ENCODE assay signal across 8 mouse cellular contexts in genomic region chr6:29473941-29474691, GRCm38 (mm10). TPM values are rescaled to one million over a fixed set of nuclear protein-coding genes. Genes with fewer than 3 reads are reported as not detected.
DNase-seq lines count a peak whose midpoint lies in the region; ATAC-seq and TF ChIP-seq lines count a peak whose summit lies in the region.

No protein-coding gene starts in this region.

- TF ChIP-seq EP300 in lung, postnatal 0 days (IDR thresholded peaks at IDR 0.05): no peak

- DNase-seq in Muller cell, postnatal 12 days (ENCODE audit: inconsistent ontology term): peak; percentile 96
- DNase-seq in cerebellum, adult 9-11 months: peak; percentile 57
- peak; percentile 73 to 75 for DNase-seq in frontal cortex, postnatal 10 days (ENCODE audit: low spot score in 2 of 2)
- DNase-seq in layer of hippocampus, postnatal 14 days (ENCODE audit: low spot score in 2 of 2): peak; percentile 41 to 64
- DNase-seq in lung, postnatal 0 days (ENCODE audit: low spot score): peak; percentile 90
- peak; percentile 29 for DNase-seq in ovary, postnatal 10 days (ENCODE audit: low spot score)
- peak; percentile 86 for DNase-seq in thymus, postnatal 0 days (ENCODE audit: low spot score)

- ATAC-seq in hindbrain, embryonic 12.5 days (ENCODE audit: low FRiP score): peak; percentile 91
- peak; percentile 98 for ATAC-seq in lung, postnatal 0 days

- peak overlapping the region; percentile 46; the same call in 1 of the 2 replicates for H3K9ac ChIP-seq in hindbrain, embryonic 12.5 days
- H3K9ac ChIP-seq in lung, postnatal 0 days (replicated peaks; ENCODE audit: low read depth): no peak overlapping the region

- H3K27me3 ChIP-seq in hindbrain, embryonic 12.5 days: peaks cover 16% of the 10 kb centered on the region
- H3K27me3 ChIP-seq in lung, postnatal 0 days (replicated peaks; ENCODE audit: insufficient read depth, low read length): no peaks in the 10 kb centered on the region; the same call in 1 of the 2 replicates

- H3K9me3 ChIP-seq in hindbrain, embryonic 12.5 days (replicated peaks): no peaks in the 10 kb centered on the region
- no peaks in the 10 kb centered on the region for H3K9me3 ChIP-seq in lung, postnatal 0 days (ENCODE audit: low read length)

- no peak overlapping the region for H3K27ac ChIP-seq in hindbrain, embryonic 12.5 days
- no peak overlapping the region for H3K27ac ChIP-seq in lung, postnatal 0 days (ENCODE audit: low read length)

- WGBS in hindbrain, embryonic 12.5 days: 3% methylated on average over 33 of the region's 33 CpGs
- 5% methylated on average over 31 of the region's 33 CpGs for WGBS in lung, postnatal 0 days

- peak overlapping the region; percentile 31 for H3K4me3 ChIP-seq in hindbrain, embryonic 12.5 days
- H3K4me3 ChIP-seq in lung, postnatal 0 days (ENCODE audit: low read depth, low read length): peak overlapping the region; percentile 8; the same call in 1 of the 2 replicates

- H3K36me3 ChIP-seq in hindbrain, embryonic 12.5 days: peaks cover 21% of the 10 kb centered on the region
- H3K36me3 ChIP-seq in lung, postnatal 0 days (ENCODE audit: insufficient read depth, low read length): 0 out of 2 replicates have a peak, but pooled peaks cover 4% of the 10 kb centered on the region

- no peak for TF ChIP-seq CTCF in lung, postnatal 0 days (IDR thresholded peaks at IDR 0.05)

- H3K4me1 ChIP-seq in hindbrain, embryonic 12.5 days: peaks cover 10% of the 10 kb centered on the region
- H3K4me1 ChIP-seq in lung, postnatal 0 days (ENCODE audit: insufficient read depth, low read depth, low read length): 0 out of 2 replicates have a peak, but pooled peaks cover 3% of the 10 kb centered on the region

- H3K4me2 ChIP-seq in hindbrain, embryonic 12.5 days (replicated peaks): peak overlapping the region; percentile 53
- H3K4me2 ChIP-seq in lung, postnatal 0 days (replicated peaks; ENCODE audit: low read depth, low read length): peak overlapping the region; percentile 52

RNA-seq across cellular contexts. Expression of gene Atp6v1fnb, which starts 2.9 kb away (rescaled TPM):
- 0.43 TPM in 1 of 2 replicates, not detected in the other for polyA plus RNA-seq in hindbrain, embryonic 12.5 days (2016; fragmentation: Nextera tagmentation; extraction: Ambion mirVana)
- under 1 TPM in 1 of 2 experiments, not detected in 1; 0.85 TPM for total RNA-seq in layer of hippocampus, postnatal 14 days (2021)
- polyA plus RNA-seq in lung, postnatal 0 days (2015; fragmentation: Nextera tagmentation; extraction: Ambion mirVana): not detected in 2 replicates
- not detected in 2 replicates for polyA plus RNA-seq in thymus, postnatal 0 days (2015; fragmentation: Nextera tagmentation; extraction: Ambion mirVana)

RNA-seq across cellular contexts. Expression of gene Atp6v1f, which starts 6.6 kb away (rescaled TPM):
- 215 and 230 TPM in 2 replicates for polyA plus RNA-seq in hindbrain, embryonic 12.5 days (2016; fragmentation: Nextera tagmentation; extraction: Ambion mirVana)
- total RNA-seq in layer of hippocampus, postnatal 14 days (2021): 100 to 1,000 TPM; 234 to 240 TPM
- 264 and 293 TPM in 2 replicates for polyA plus RNA-seq in lung, postnatal 0 days (2015; fragmentation: Nextera tagmentation; extraction: Ambion mirVana)
- polyA plus RNA-seq in thymus, postnatal 0 days (2015; fragmentation: Nextera tagmentation; extraction: Ambion mirVana): 381 and 416 TPM in 2 replicates

RNA-seq across cellular contexts. Expression of gene Kcp, which starts 33.6 kb away (rescaled TPM):
- 22.0 and 24.7 TPM in 2 replicates for polyA plus RNA-seq in hindbrain, embryonic 12.5 days (2016; fragmentation: Nextera tagmentation; extraction: Ambion mirVana)
- total RNA-seq in layer of hippocampus, postnatal 14 days (2021): 1 to 10 TPM; 6.8 to 7.5 TPM
- 4.0 and 4.8 TPM in 2 replicates for polyA plus RNA-seq in lung, postnatal 0 days (2015; fragmentation: Nextera tagmentation; extraction: Ambion mirVana)
- 0.82 and 1.2 TPM in 2 replicates for polyA plus RNA-seq in thymus, postnatal 0 days (2015; fragmentation: Nextera tagmentation; extraction: Ambion mirVana)

RNA-seq across cellular contexts. Expression of gene Flnc, which starts 41.1 kb away (rescaled TPM):
- 11.8 and 14.5 TPM in 2 replicates for polyA plus RNA-seq in hindbrain, embryonic 12.5 days (2016; fragmentation: Nextera tagmentation; extraction: Ambion mirVana)
- total RNA-seq in layer of hippocampus, postnatal 14 days (2021): 1 to 10 TPM; 1.8 to 3.2 TPM
- polyA plus RNA-seq in lung, postnatal 0 days (2015; fragmentation: Nextera tagmentation; extraction: Ambion mirVana): 1.2 and 1.5 TPM in 2 replicates
- 0.17 and 0.35 TPM in 2 replicates for polyA plus RNA-seq in thymus, postnatal 0 days (2015; fragmentation: Nextera tagmentation; extraction: Ambion mirVana)

RNA-seq across cellular contexts. Expression of gene Irf5, which starts 52.3 kb away (rescaled TPM):
- 2.9 and 3.2 TPM in 2 replicates for polyA plus RNA-seq in hindbrain, embryonic 12.5 days (2016; fragmentation: Nextera tagmentation; extraction: Ambion mirVana)
- total RNA-seq in layer of hippocampus, postnatal 14 days (2021): 1 to 10 TPM; 3.5 to 3.7 TPM
- polyA plus RNA-seq in lung, postnatal 0 days (2015; fragmentation: Nextera tagmentation; extraction: Ambion mirVana): 8.5 and 8.6 TPM in 2 replicates
- polyA plus RNA-seq in thymus, postnatal 0 days (2015; fragmentation: Nextera tagmentation; extraction: Ambion mirVana): 12.3 and 13.4 TPM in 2 replicates

Comparison
In these comparisons a context has a peak if more than half of its experiments do, and no peak if none do; other contexts are left out.
1. DNase-seq: peak in every context shown above with its lines; median percentile 96 in Muller cell, postnatal 12 days; 90 in lung, postnatal 0 days; 86 in thymus, postnatal 0 days; 74 in frontal cortex, postnatal 10 days; 57 in cerebellum, adult 9-11 months; 52 in layer of hippocampus, postnatal 14 days; 29 in ovary, postnatal 10 days.